Mouse (Mus musculus) stomach, postnatal 0 days (tissue): Measurements from ENCODE around the gene Afg1l.

ENCODE experiments used
- CTCF ChIP-seq: IDR thresholded peaks from 2 replicates; pipeline ENCODE4 v1.5.1; 2016; ENCODE audit warnings: antibody characterized with exemption, low read depth, mild to moderate bottlenecking, moderate library complexity
- EP300 ChIP-seq: optimal IDR thresholded peaks from 2 replicates; pipeline ENCODE3; 2016; ENCODE audit warnings: antibody characterized with exemption

GRCm38 (mm10) chr10:42277476-42278306, 200.7 kb downstream of the Afg1l start:
- peak; percentile 32 for TF ChIP-seq CTCF
- peak; percentile 83 for TF ChIP-seq EP300
